Mouse (Mus musculus): ENCODE measurements at regions not wholly inside any gene's neighbourhood (a gene's known extent, or its start where the extent isn't known, plus 50 kb on each side); places are given as distances from the start of the nearest gene placed in this dataset.

- TF ChIP-seq TAL1 (IDR thresholded peaks at IDR 0.05; ENCODE audit: low read length) (no peak), GATA1 (IDR thresholded peaks at IDR 0.05; ENCODE audit: low read length) (no peak)
These were observed 381.4 kb upstream of the Arid1b start for GRCm38 (mm10) chr17:4612741-4613140.
